Mouse (Mus musculus) MEL (cell line): Measurements from ENCODE around the gene Grid1. TPM values are rescaled to one million over a fixed set of nuclear protein-coding genes. Genes with fewer than 3 reads are reported as not detected.

ENCODE experiments used
- DNase-seq: peaks from one replicate; pipeline ENCODE4 v3.0.0; 2011; ENCODE audit warnings: low read depth, low spot score
- H3K27ac ChIP-seq: 2 replicates; pipeline ENCODE4 v1.5.1; 2012; ENCODE audit warnings: low read depth, mild to moderate bottlenecking, control low read depth, low read length, moderate library complexity; ENCODE audit not compliant: control insufficient read depth
- H3K27me3 ChIP-seq, 2 experiments: fragments of 150-350 bp in 1 of 2; sonication (generic) in 1 of 2; 2 replicates each; pipeline ENCODE4 v1.6.1; 2012; ENCODE audit warnings: low read length in 2 of 2, mild to moderate bottlenecking in 2 of 2, improper control_type of control experiment in 1 of 2, moderate library complexity in 1 of 2; ENCODE audit not compliant: insufficient read depth in 2 of 2, control insufficient read depth in 1 of 2
- H3K36me3 ChIP-seq, 2 experiments: 2 replicates each; pipeline ENCODE4 v1.6.1; 2012 to 2014; ENCODE audit warnings: low read length in 2 of 2, improper control_type of control experiment in 1 of 2, inconsistent platforms in 1 of 2, mild to moderate bottlenecking in 1 of 2; ENCODE audit not compliant: insufficient read depth in 2 of 2, control insufficient read depth in 1 of 2
- H3K4me1 ChIP-seq, 2 experiments: fragments of 150-350 bp in 1 of 2; sonication (generic) in 1 of 2; 2 replicates each; pipeline ENCODE4 v1.6.1; 2012; ENCODE audit warnings: low read length in 2 of 2, improper control_type of control experiment in 1 of 2, mild to moderate bottlenecking in 1 of 2; ENCODE audit not compliant: insufficient read depth in 2 of 2, control insufficient read depth in 1 of 2
- H3K4me3 ChIP-seq, 2 experiments: fragments of 150-350 bp in 1 of 2; sonication (generic) in 1 of 2; 2 replicates each; pipeline ENCODE4 v1.5.1; 2012; ENCODE audit warnings: low read depth in 2 of 2, low read length in 2 of 2, mild to moderate bottlenecking in 2 of 2, moderate library complexity in 2 of 2, control low read depth in 1 of 2, improper control_type of control experiment in 1 of 2; ENCODE audit not compliant: control insufficient read depth in 1 of 2, insufficient read depth in 1 of 2
- H3K79me2 ChIP-seq: 2 replicates; pipeline ENCODE4 v1.6.1; 2012; ENCODE audit warnings: mild to moderate bottlenecking, low read length, moderate library complexity; ENCODE audit not compliant: control insufficient read depth, poor library complexity, insufficient read depth
- H3K9ac ChIP-seq: 2 replicates; pipeline ENCODE4 v1.6.1; 2012; ENCODE audit warnings: low read depth, mild to moderate bottlenecking, control low read depth, low read length, moderate library complexity; ENCODE audit not compliant: control insufficient read depth, poor library complexity, severe bottlenecking
- H3K9me3 ChIP-seq: fragments of 150-350 bp; sonication (generic); replicated peaks from 2 replicates; pipeline ENCODE4 v1.6.1; 2012; ENCODE audit warnings: mild to moderate bottlenecking, low read length, improper control_type of control experiment, moderate library complexity; ENCODE audit not compliant: insufficient read depth
- CHD1 ChIP-seq: IDR thresholded peaks from 2 replicates; pipeline ENCODE4 v1.6.1; 2012; ENCODE audit warnings: low read depth, mild to moderate bottlenecking, inconsistent platforms, low read length, improper control_type of control experiment
- CHD2 ChIP-seq: IDR thresholded peaks from 2 replicates; pipeline ENCODE4 v1.6.1; 2011; ENCODE audit warnings: low read length, improper control_type of control experiment
- CTCF ChIP-seq, 3 experiments: IDR thresholded peaks in 2 of 3; conservative IDR thresholded peaks in 1 of 3; 2 replicates each; pipeline ENCODE4 v1.5.1; 2011 to 2012; ENCODE audit warnings: low read length in 3 of 3, low read depth in 2 of 3, mild to moderate bottlenecking in 2 of 3, improper control_type of control experiment in 1 of 3, inconsistent platforms in 1 of 3, mixed read lengths in 1 of 3, moderate library complexity in 1 of 3; ENCODE audit not compliant: control insufficient read depth in 1 of 3, insufficient read depth in 1 of 3, poor library complexity in 1 of 3, severe bottlenecking in 1 of 3
- E2F4 ChIP-seq: IDR thresholded peaks from 2 replicates; pipeline ENCODE4 v1.6.1; 2011; ENCODE audit warnings: low read depth, low read length, improper control_type of control experiment, borderline replicate concordance
- ELF1 ChIP-seq: IDR thresholded peaks from 2 replicates; pipeline ENCODE4 v1.6.1; 2014; ENCODE audit warnings: low read depth, mild to moderate bottlenecking, inconsistent platforms, low read length, improper control_type of control experiment, moderate library complexity
- EP300 ChIP-seq, 2 experiments: IDR thresholded peaks; 2 replicates each; pipeline ENCODE4 v1.6.1; 2011; ENCODE audit warnings: improper control_type of control experiment in 2 of 2, low read length in 2 of 2, low read depth in 1 of 2, mild to moderate bottlenecking in 1 of 2
- GABPA ChIP-seq: IDR thresholded peaks from 2 replicates; pipeline ENCODE4 v1.6.1; 2012; ENCODE audit warnings: low read depth, mild to moderate bottlenecking, inconsistent platforms, low read length, improper control_type of control experiment, moderate library complexity
- HCFC1 ChIP-seq: IDR thresholded peaks from 2 replicates; pipeline ENCODE4 v1.6.1; 2012; ENCODE audit warnings: low read depth, mild to moderate bottlenecking, inconsistent platforms, low read length, improper control_type of control experiment, moderate library complexity
- KAT2A ChIP-seq: conservative IDR thresholded peaks from 2 replicates; pipeline ENCODE4 v1.6.1; 2012; ENCODE audit warnings: low read depth, low read length, improper control_type of control experiment, inconsistent platforms
- MAFK ChIP-seq: IDR thresholded peaks from 2 replicates; pipeline ENCODE4 v1.6.1; 2011; ENCODE audit warnings: low read depth, mild to moderate bottlenecking, low read length, improper control_type of control experiment, borderline replicate concordance
- MAX ChIP-seq: IDR thresholded peaks from 2 replicates; pipeline ENCODE4 v1.6.1; 2011; ENCODE audit warnings: low read length, improper control_type of control experiment
- MEF2A ChIP-seq: IDR thresholded peaks from 2 replicates; pipeline ENCODE4 v1.6.1; 2014; ENCODE audit warnings: low read depth, mild to moderate bottlenecking, inconsistent platforms, low read length, improper control_type of control experiment; ENCODE audit not compliant: poor library complexity, insufficient replicate concordance, severe bottlenecking; ENCODE audit errors: extremely low read depth
- MYB ChIP-seq: IDR thresholded peaks from 2 replicates; pipeline ENCODE4 v1.6.1; 2011; ENCODE audit warnings: mild to moderate bottlenecking, low read depth, low read length, improper control_type of control experiment
- POLR2A ChIP-seq, 2 experiments: IDR thresholded peaks; 2 replicates each; pipeline ENCODE4 v1.6.1; 2011 to 2012; ENCODE audit warnings: low read length in 2 of 2, mild to moderate bottlenecking in 2 of 2, control low read depth in 1 of 2, improper control_type of control experiment in 1 of 2, low read depth in 1 of 2, moderate library complexity in 1 of 2; ENCODE audit not compliant: control insufficient read depth in 1 of 2, insufficient read depth in 1 of 2, poor library complexity in 1 of 2
- POLR2AphosphoS5 ChIP-seq: IDR thresholded peaks from 2 replicates; pipeline ENCODE4 v1.6.1; 2012; ENCODE audit warnings: low read depth, borderline replicate concordance, mild to moderate bottlenecking, inconsistent platforms, low read length, moderate library complexity, mixed read lengths
- RAD21 ChIP-seq: IDR thresholded peaks from 2 replicates; pipeline ENCODE4 v1.6.1; 2011; ENCODE audit warnings: mild to moderate bottlenecking, low read depth, low read length, improper control_type of control experiment
- SIN3A ChIP-seq: IDR thresholded peaks from 2 replicates; pipeline ENCODE4 v1.6.1; 2012; ENCODE audit warnings: low read length, improper control_type of control experiment, inconsistent platforms
- TAL1 ChIP-seq: IDR thresholded peaks from 2 replicates; pipeline ENCODE4 v1.6.1; 2012; ENCODE audit warnings: mild to moderate bottlenecking, inconsistent platforms, low read length, moderate library complexity, mixed read lengths
- TBP ChIP-seq: IDR thresholded peaks from 2 replicates; pipeline ENCODE4 v1.8.0; 2011; ENCODE audit warnings: low read depth, low read length, improper control_type of control experiment
- TCF12 ChIP-seq: IDR thresholded peaks from 2 replicates; pipeline ENCODE4 v1.6.1; 2014; ENCODE audit warnings: low read depth, mild to moderate bottlenecking, inconsistent platforms, low read length, improper control_type of control experiment, moderate library complexity
- USF1 ChIP-seq: IDR thresholded peaks from 2 replicates; pipeline ENCODE4 v1.6.1; 2014; ENCODE audit warnings: low read depth, mild to moderate bottlenecking, inconsistent platforms, low read length, improper control_type of control experiment, moderate library complexity
- USF2 ChIP-seq, 2 experiments: IDR thresholded peaks; 2 replicates each; pipeline ENCODE4 v1.6.1; 2011 to 2012; ENCODE audit warnings: improper control_type of control experiment in 2 of 2, low read length in 2 of 2, borderline replicate concordance in 1 of 2, inconsistent platforms in 1 of 2, low read depth in 1 of 2, mild to moderate bottlenecking in 1 of 2; ENCODE audit not compliant: insufficient read depth in 1 of 2
- ZC3H11A ChIP-seq: IDR thresholded peaks from 2 replicates; pipeline ENCODE4 v1.6.1; 2012; ENCODE audit warnings: low read depth, mild to moderate bottlenecking, inconsistent platforms, low read length, improper control_type of control experiment
- ZMIZ1 ChIP-seq: IDR thresholded peaks from 2 replicates; pipeline ENCODE4 v1.6.1; 2012; ENCODE audit warnings: low read depth, mild to moderate bottlenecking, inconsistent platforms, low read length, improper control_type of control experiment, moderate library complexity
- ZNF384 ChIP-seq: IDR thresholded peaks from 2 replicates; pipeline ENCODE4 v1.6.1; 2012; ENCODE audit warnings: low read depth, mild to moderate bottlenecking, inconsistent platforms, low read length, improper control_type of control experiment
- polyA plus RNA-seq, 2 experiments: library from polyadenylated mRNA; stranded (reverse) in 1 of 2; unstranded in 1 of 2; fragments of >175 nt in 1 of 2; fragments of >200 nt in 1 of 2; gene quantifications; 2 replicates each; pipeline versions ENCODE4 v1.2.1 to v1.2.4; 2012; ENCODE audit warnings: low replicate concordance in 2 of 2, low read depth in 1 of 2; ENCODE audit not compliant: insufficient read length in 2 of 2, insufficient read depth in 1 of 2, missing spikeins in 1 of 2
- total RNA-seq: library from RNA; depleted of rRNA; stranded (reverse); fragments of 300-350 nt; gene quantifications from 2 replicates; pipeline ENCODE4 v1.2.3, GENCODE M21; 2012

Gene Grid1
- total and polyA plus RNA-seq, 3 experiments = not detected

GRCm38 (mm10) chr14:34980756-34981155 is 160.8 kb downstream of the Grid1 start:
- Histone ChIP-seq H3K9me3 (no peaks in the 10 kb centered on the region), H3K79me2 (no peaks in the 10 kb centered on the region), H3K9ac (no peak overlapping the region), H3K27me3 (no peaks in the 10 kb centered on the region), H3K27ac (no peak overlapping the region), H3K4me3 (no peak overlapping the region), H3K36me3 (no peaks in the 10 kb centered on the region), H3K4me1 (no peaks in the 10 kb centered on the region)
- no peak for DNase-seq
- TF ChIP-seq USF2 (IDR thresholded peaks at IDR 0.05; ENCODE audit: borderline replicate concordance in 1 of 2, insufficient read depth in 1 of 2, low read depth in 1 of 2, low read length in 2 of 2) (no peak), RAD21 (no peak), ZMIZ1 (no peak), POLR2A (IDR thresholded peaks at IDR 0.05; ENCODE audit: control insufficient read depth in 1 of 2, insufficient read depth in 1 of 2, low read depth in 1 of 2, low read length in 2 of 2, poor library complexity in 1 of 2) (no peak), MEF2A (no peak), POLR2AphosphoS5 (no peak), CHD1 (no peak), USF1 (no peak), ZNF384 (no peak), ZC3H11A (no peak), CHD2 (no peak), MAX (no peak), E2F4 (no peak), SIN3A (no peak), ELF1 (no peak), MYB (no peak), MAFK (no peak), EP300 (IDR thresholded peaks at IDR 0.05; ENCODE audit: low read depth in 1 of 2, low read length in 2 of 2) (no peak)

DNA sequence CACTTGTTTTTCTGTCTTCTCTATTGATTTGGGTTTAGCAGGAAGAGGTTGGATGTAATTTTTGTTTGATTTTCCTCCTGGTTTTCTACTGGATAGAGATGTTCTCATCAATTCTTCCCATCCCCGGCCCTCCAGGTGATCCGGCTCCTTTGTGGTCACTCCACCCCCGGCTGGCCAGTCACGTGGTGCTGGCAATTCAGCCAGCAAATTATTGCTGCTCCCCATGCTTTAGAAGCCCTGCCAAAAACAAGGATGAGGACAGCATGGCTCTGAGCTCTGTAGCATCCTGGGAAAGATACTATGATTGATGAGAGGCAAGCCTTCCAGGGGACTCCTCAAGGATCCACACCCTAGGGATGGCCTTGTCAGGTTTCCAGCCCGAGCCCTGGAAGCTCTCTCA is 169.2 kb downstream of the Grid1 start:
- H3K79me2 ChIP-seq = no peaks in the 10 kb centered on the region
- no peak overlapping the region for H3K9ac ChIP-seq
- no peaks in the 10 kb centered on the region for H3K9me3 ChIP-seq
- no peak for DNase-seq
- no peaks in the 10 kb centered on the region for H3K27me3 ChIP-seq
- no peak overlapping the region for H3K4me3 ChIP-seq
- no peaks in the 10 kb centered on the region for H3K4me1 ChIP-seq
- no peak overlapping the region for H3K27ac ChIP-seq
- H3K36me3 ChIP-seq = no peaks in the 10 kb centered on the region
- no peak for TF ChIP-seq E2F4
- no peak for TF ChIP-seq ZMIZ1
- no peak for TF ChIP-seq MYB
- no peak for TF ChIP-seq TAL1
- no peak for TF ChIP-seq KAT2A
- no peak for TF ChIP-seq TCF12
- TF ChIP-seq CTCF (IDR thresholded peaks at IDR 0.05 in 2 of 3, conservative IDR thresholded peaks at IDR 0.05 in 1 of 3; ENCODE audit: control insufficient read depth in 1 of 3, insufficient read depth in 1 of 3, low read depth in 2 of 3, low read length in 3 of 3, poor library complexity in 1 of 3, severe bottlenecking in 1 of 3) = no peak
- no peak for TF ChIP-seq RAD21
- no peak for TF ChIP-seq HCFC1
- TF ChIP-seq TBP = no peak
- TF ChIP-seq USF2 (IDR thresholded peaks at IDR 0.05; ENCODE audit: borderline replicate concordance in 1 of 2, insufficient read depth in 1 of 2, low read depth in 1 of 2, low read length in 2 of 2) = no peak
- no peak for TF ChIP-seq GABPA
- TF ChIP-seq CHD1 = no peak
